Mouse (Mus musculus) erythroblast, embryonic 14.5 days (primary cell): ENCODE results near the gene Mpzl2.

ENCODE experiments used
- GATA1 ChIP-seq: IDR thresholded peaks from 2 replicates; pipeline ENCODE4 v1.6.1; 2012; ENCODE audit warnings: low read length, inconsistent platforms, mixed read lengths
- TAL1 ChIP-seq: IDR thresholded peaks from 3 replicates; pipeline ENCODE4 v1.6.1; 2012; ENCODE audit warnings: low read length, inconsistent platforms, mixed read lengths

DNA sequence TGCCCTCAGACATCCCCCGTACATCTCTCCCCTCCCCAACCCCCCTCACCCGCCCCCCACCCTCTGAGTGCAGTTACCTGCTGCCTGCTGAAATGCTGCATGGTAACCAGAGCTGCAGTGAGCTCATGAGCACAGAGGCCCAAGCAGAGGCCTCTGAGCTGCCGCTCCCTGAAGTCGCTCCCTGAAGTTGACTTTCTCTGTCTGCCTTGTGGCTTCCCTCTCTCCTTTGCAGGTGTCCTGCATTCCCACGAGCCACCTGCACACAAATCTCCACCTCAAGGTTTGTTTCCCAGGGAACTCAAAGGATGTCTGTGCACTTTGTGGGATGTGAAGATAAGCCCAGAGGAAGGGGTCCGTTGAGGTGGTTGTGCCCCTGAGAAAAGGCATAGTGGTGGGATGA lies 28.3 kb upstream of the Mpzl2 start:
- no peak for TF ChIP-seq GATA1
- no peak for TF ChIP-seq TAL1
